Mouse (Mus musculus): ENCODE data around the gene Idua.

Idua gene

DNA sequence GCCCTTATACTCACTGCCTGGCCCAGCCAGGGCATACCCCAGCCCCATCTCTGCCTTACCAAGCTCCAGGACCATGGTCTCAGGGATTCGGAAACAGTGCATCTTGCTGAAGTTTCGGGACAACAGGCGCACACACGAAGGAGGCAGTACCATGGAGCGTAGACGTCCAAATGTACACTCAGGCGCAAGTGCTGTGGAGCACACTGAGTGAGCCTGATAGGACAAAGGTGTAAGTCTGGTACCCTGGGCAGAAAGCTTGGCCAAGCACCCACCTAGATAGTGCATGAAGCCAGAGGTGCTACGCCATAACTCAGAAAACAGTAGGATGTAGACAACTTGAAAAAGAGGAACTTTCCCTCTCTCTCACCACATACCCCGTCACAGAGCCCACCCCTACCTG, 4.8 kb upstream of the Idua start:
- DNase-seq, result no peak

DNA sequence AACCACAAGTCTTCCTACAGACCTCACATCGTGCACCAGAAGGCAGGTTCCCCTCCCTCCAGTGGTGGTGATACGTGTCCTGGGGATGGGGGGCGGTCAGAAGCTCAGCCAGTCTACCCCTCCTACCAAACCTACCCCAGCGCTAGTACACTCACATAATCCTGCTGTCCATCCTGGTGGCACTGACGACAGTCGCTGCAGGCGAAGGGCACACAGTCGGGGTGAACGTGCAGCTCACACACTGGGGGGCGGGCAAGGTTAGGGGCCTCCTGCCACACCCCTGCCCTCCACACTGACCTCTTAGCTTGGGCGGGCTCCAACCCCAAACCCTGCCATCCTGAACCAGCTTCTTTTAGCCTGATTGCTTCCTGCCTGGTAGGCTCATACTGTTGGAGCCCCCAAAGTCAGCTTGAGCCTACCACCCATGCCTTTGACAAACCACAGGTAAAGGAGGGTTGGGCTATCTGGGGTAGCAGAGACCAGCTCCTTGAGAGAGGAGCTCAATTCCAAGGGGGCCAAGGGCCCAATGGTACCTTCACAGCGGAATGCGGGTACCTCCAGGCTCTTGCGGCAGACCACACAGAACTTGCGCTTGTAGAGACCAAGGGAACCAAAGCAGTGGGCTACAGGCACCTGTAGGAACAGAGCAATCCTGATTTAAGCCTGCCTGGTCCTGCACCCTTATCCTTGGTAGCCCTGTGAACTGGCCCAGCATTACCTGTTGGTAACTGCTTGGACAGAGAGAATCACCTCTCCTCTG, 4.1 kb upstream of the Idua start:
- no peak for DNase-seq

DNA sequence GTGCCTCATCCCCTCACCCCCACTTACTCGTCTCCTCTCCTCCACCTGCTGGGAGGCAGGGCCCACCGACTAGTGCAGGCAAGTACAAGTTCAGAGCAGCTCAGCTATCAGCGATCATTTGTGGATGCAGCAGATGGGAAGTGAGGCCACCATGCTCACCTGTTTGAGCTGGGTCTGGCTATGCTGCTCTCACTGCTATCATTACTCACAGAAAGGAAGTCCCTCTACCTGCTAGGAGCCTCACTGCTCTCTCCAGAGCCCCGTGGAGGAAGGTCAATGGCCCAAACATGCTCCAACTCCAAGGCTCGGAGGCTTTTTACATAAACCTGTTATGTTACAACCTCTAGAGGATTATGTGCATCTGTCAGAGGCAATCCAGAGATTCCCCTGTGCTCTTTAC, 2.7 kb upstream of the Idua start:
- no peak for DNase-seq

DNA sequence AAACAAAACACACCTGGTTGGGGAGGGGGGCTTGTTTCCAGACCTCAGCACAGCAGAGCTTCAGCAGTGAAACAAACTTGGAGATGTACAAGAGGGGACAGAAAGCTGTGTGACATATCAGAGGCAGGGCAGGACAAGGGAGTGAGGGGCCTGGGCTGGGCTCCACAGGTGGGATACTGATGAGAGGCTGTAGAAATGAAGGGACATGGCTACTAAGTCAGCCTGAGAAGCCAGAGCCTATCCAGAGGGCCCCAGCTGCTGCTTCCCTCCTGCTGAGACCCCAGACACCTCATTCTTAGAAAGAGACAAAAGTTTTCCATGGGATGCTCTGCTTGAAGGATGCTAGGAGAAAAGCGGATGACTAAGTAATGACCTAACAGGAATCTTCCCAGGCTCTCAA, 1.5 kb upstream of the Idua start:
- no peak for DNase-seq

DNA sequence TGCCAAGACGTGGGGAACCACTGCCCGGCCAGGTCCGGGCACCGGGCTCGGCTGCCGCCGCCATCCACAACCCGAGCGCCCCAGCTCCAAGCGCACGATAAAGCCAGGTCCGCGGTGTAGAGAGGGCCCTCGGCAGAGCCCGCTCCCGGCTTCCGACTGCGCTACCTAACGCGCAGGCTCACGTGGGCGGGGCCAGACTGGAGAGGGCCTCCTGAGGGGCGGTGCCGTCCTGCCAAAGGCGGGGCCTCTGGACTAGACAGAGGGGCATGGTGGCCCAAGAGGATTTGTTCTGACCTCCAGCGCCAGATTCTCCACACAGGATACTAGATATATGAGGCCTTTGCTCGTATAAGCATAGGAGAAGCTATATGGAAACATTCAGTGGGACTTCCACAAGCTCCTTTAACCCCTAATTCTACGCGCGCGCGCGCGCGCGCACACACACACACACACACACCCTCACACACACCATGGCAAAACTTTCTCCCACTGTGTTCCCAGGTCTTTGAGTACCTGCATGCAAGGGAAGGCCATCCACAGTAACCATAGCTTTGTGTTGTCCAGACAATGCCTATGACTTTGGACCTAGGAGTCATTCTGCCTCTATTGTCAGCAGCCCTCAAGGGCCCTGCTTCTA, 619 bp downstream of the Idua start:
- peak; percentile 91 for DNase-seq

DNA sequence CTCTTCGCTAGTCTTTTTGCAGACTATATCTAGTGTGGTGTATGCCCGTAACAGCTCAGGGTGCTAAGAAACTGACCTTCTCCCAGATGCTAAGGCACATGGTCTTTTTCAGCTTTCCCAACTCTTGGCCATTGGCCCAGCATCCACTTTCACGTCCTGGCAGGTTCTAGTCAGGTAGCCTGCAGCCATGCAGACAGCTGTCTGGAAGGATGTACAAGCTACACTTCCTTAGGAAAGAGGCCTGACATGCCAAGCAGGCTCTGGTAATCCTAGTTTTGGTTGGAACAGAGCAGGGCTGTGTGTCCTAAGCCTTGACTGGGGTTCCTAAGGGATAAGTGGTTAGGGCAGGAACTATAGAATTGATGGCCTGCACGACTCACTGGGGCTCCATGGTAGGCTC, 2.6 kb downstream of the Idua start:
- DNase-seq, result no peak

DNA sequence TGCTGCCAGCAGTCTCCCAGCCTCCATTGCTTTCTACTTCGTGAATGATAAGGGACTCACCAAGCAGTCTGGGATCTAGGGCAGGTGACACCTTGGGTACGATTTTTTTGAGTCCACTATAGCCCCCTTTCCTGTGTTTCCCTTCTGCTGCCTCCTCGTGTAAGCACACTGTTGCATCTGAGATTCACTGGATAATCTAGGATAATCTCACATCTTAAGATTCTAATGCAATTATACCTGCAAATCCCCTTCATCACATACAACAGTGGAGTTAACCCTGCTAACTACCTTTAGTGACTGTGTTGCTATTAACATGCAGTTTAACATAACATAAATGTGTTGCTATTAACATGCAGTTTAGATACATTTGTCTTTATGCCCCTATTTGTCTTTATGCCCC, 4.9 kb downstream of the Idua start:
- no peak for DNase-seq

DNA sequence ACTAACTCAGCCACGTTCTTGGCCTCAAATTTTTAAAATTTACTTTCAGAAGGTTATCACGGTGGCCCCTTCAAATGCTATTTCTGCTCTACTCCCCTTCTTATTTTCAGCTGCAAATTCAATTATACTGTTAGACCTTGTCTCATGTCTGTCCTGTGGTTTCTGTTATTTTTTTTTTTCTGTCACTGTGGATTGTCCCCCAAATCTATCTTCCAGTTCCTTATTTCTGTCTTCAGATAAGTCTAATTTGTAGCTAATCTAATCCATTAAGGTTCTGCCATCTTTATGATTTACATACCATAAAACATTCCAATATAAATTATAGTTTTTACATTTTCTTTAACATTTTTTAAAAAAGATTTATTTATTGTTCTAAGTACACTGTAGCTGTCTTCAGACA, 7.2 kb downstream of the Idua start:
- DNase-seq, result no peak

DNA sequence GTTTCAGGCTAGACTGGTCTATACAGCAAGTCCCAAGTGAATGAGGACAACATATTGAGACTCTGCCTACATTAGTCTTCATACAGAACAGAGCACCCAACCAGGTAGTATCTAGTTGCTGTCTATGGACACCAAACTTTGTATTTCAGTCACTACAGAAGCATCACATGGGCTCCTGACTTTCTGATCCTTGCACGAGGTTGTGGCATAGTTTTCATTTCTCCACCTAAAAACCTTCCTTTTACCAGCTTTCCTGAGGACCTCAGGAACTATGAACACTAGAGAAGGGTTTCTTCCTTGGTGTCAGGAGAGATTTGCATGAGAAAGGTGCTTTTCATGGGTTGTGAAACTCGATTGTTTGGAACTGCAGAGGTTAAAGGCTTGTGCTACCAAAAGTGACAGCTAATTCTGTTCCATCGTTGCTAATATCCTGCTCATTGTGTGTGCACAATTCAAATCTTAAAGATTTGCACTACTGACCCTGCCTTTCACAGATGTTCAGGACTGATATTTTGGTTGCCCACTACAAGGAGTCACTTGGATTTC, 8.3 kb downstream of the Idua start:
- DNase-seq, result no peak

DNA sequence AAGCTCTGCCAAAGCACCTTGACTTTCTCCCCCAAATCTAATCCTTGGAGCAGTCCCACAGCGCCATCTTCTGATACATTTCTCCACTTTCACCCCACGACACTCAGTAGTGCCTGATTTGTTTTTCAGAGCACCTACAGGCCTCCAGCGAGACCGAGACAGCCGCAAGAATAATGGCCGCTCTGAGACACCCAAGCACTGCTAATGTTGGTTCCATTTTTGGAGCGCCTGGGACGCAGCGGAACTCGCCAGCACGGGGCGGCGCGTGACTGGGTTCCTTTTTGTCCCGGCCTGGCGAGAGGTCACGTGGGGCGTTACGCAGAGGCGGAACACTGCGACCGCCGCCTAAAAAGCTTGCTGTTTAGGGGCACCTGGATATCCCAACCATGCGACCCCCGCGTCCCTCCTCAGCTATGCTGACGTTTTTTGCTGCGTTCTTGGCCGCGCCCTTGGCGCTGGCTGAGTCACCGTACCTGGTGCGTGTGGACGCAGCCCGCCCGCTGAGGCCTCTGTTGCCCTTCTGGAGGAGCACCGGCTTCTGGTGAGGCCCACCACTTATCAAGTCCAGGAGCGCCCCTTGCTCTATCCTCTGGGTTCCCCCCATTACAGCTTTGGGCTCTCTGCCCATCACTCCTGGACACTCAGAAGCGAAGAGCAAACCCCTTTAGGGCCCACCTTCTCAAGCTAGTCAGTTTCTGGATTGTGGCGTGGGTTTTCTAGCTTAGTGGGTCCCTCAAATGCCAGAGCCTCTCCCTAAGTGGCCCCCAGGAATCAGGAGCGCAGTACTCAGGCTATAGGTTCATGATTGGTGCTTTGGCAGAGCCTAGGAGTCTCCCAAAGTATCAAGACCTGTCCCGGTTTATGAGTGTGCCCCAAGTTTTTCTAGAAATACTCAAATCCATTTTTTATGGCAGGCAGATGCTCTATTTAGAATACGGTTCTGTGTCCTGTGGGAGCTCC, 9.1 kb downstream of the Idua start, which contains the start of gene Dgkq:
TSS of gene Dgkq (minus strand) at position 696 of the 960 bp plus-strand sequence.
- peak; percentile 92 for DNase-seq

DNA sequence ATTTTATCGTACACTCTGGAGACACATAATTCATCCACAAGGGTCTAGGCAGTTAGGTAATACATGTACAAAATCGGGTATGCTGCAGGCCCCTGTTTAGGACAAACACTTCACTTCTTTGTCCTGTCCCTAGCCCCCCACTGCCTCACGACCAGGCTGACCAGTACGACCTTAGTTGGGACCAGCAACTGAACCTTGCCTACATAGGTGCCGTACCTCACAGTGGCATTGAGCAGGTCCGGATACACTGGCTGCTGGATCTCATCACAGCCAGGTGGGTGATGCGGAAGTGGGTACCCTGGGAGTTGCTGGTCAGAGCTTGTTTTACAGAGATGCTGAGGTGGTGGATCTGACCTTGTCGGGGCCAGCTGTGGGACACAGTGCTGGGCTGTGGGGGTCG, 9.9 kb downstream of the Idua start:
- no peak for DNase-seq

DNA sequence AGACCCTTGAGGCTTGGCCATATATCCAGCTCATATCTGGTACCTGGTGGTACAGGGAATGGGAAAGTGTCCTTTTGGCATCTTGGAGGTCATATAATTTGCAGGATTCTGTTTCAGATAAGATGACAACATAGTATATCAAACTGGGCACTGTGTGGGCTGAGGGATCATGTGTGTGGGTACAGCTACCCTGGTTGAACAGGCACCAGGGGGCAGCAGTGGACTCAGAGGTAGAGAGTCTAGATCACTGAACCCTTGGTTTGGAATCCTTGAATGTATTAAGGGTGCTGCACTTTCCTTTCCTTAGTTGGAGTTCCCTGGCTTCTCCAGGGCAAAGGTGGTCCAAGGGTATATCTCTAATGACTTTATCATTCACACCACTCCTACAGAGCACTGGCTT, 10.7 kb downstream of the Idua start:
- peak; percentile 68 for DNase-seq

DNA sequence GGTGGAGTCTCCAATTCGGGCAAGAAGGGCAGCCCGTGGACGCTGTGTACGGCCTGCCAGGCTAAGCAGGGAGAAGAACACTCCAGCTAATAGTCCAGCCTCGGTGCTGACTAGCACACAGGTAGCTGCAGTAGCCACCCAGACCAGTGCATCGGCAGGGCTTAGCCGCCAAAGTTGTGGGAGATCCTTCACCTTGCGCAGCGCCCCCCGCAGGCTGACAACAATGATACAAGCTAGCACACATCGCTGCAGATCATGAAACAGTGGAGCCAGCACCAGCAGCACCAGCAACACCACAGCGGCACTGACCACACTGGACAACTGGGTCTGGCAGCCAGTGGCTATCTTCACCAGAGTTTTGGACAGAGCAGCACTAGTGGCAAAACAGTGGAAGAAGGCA, 11.6 kb downstream of the Idua start:
- no peak for DNase-seq

DNA sequence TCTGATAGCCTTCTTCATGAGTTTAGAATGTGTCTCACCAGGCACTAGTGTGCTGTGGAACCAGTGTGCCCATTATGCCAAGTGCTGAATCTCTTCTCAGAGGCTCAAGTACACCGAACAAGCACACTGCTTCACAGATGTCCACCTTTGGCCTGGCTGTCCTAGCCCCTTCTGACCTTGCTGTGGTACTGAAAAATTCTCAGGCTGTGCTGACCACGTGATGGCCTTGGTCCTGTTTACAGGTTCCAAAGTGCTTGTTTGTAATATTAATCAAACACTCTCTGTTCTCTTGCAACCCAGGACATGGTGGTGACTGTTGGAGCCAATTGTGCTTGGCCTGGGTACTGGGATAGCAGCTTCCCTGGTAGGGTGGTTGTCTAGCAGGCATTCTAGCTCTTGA, 14.5 kb downstream of the Idua start:
- peak; percentile 89 for DNase-seq

DNA sequence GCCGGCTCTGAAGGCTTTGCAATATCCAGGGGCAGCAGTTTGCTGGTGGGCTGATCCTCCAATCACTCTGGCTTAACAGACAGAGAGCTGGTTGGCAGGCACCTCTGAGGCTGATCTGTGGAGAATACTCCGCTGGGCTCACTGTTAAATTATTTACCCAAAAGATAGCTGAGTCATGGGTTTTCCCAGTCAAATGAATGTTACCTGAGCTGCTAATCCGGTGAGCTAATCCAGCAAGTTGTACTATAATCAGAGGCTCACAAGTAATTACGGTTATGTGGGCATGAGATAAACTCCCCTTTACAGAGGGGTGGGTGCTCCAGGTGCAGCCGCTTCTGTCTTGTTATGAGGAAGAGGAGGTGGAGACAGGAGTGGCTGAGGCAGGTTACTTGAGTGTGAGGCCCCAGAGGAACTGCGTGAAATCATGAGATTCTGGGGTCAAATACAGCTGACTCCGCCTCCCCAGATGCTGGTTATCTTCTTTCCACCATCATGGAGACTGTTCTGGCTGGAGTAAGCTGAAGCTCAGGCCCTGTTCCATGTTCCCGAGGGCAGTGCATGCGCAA, 15.2 kb downstream of the Idua start, which contains the start of gene Slc26a1:
TSS of gene Slc26a1 (minus strand) at position 319 of the 566 bp plus-strand sequence.
- DNase-seq, result peak; percentile 87

DNA sequence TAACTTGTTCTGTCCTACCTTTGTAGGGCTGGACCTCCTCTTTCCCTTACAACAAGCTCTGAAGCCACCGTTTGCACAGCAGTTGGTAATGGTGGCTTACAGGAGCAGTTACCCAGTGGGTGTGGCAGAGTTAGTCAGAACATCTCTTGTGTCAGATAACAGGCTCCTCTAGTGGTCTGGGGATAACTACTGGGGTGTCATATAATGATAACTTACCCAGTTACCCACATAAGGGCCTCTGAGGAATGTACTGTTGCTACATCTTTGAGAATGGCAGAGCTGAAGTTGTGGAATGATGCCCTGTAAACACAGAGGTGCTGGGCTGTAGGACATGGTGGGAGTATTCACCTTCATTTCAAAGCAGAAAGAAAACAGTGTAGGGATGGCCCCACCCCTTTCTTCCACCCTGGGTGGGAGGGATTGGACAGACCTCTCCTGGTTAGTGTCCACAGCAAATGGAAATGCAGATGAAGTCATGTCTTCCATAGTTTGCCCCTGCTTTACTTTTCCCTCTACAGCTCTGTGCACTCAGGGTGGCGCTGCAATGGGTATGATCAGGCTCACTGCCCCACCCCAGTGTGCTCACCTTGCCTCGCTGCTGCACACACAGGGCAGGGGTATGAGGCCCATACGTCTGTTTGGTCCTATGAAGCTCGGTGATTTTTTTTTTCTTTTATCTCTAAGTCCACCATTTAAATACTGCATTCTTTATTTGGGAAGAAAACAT, 16.8 kb downstream of the Idua start:
- DNase-seq, result no peak

DNA sequence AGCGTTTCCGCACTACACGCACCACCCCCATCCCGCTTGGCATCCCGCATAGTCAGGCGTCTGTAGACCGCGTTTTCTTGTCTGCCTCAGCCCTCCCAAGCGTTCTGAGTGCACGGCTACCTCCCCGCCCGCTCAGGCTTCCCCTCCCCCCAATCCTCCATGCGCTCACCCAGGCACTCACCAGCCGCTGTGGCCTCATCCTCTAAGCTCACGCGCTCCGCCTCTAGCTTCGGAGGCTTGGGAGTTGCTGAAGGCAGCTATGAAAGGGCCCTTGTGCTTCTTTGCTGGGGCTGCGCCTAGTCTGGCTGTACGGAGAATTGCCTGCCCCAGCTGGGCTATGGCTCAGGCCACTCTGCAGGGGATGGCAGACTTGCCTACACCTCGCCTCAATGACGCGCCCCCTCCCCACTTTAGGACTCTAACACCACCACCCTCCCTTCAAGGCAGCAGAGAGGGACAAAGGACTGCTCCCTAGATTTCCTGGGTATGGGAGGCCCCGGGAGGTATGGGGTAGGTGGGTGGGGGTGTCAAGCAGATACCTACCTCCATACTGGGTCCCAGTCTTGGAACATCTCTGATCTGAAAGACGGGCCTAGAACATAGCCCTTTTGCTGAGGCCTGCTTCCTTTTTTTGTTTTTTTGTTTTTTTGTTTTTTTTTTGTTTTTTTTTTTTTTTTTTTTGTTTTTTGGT, 17.6 kb downstream of the Idua start:
- DNase-seq, result peak; percentile 42

DNA sequence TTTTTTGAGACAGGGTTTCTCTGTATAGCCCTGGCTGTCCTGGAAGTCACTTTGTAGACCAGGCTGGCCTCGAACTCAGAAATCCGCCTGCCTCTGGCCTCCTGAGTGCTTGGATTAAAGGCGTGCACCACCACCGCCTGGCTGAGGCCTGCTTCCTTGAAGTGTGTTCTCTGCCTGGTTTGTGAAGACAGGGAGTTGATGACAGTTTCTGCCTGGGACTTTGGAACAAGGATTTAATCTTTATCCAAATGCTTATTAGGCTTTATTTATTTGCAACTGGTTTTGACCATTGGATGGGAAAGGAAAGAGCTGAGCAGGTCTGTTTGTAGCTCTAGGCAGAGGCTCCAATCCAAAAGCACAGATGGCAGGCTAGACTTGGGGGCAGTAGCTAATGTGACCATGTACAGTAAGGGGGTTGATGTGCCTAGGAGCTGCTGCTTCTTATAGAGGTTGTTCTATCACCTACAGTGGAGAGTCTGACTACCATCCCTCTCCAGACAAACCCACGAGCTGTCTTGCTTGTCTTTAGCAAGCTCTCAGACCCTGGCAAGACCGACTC, 18.2 kb downstream of the Idua start:
- DNase-seq, result peak; percentile 66

DNA sequence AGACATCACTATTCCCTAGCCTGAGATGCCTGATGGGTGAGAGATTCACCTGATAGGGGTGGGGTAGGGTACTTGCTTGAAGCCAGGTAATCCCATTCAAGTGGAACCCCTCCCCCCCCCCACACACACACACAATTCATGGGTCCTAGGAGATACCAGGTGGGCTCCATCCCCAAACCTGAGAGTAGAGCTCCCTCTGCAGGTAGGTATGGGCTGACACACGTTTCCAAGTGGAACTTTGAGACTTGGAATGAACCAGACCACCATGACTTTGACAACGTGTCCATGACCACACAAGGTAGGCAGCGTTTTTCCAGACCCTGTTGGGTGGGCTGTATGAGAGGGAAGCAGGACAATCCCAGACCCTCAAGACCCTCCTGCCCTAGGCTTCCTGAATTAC, 19.8 kb downstream of the Idua start:
- no peak for DNase-seq

DNA sequence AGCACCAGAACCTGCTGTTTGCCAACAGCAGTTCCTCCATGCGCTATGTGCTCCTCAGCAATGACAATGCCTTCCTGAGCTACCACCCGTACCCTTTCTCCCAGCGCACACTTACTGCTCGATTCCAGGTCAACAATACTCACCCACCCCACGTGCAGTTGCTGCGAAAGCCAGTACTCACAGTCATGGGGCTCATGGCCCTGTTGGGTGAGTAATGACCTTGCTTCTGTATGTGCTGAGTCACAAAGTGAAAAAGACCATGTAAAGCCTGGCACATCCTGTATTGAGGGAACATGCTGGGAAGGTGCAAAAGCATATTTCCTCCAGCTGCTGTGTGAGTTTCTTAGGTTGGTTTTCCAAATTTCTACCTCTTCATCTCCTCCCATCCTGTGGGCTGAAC, 20.7 kb downstream of the Idua start:
- DNase-seq, result no peak

DNA sequence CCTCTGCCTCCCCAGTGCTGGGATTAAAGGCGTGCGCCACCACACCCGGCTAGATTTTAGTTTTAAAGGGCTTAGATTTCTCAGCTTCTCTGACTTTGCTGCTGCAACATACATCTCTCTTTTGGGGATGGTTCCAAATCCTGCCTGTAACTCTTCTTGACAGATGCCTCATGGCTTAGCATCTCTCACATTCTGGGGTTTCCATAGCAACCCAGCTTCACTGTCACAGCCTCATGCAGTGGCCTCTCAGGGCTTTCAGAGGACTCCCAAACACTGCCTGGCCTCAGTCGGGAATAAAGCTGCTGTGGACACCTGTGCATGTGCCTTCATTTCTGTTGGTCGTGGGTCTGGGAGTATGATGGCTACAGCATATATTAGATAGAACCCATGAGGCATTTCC, 29.0 kb downstream of the Idua start:
- DNase-seq, result no peak
